Mouse (Mus musculus) kidney, postnatal 0 days (tissue): Measurements from ENCODE around the gene Mybl2. TPM values are rescaled to one million over a fixed set of nuclear protein-coding genes. Genes with fewer than 3 reads are reported as not detected.
"Not testable (repeated sequence)": the region's sequence is repeated elsewhere in the genome, so short reads cannot be mapped to it uniquely, and the experiment has no call there.

Experiments
- ATAC-seq: fragments of 200-750 bp; cut with Nextera tagmentation; replicated peaks from 2 replicates; pipeline ENCODE4 v1.8.0; 2017; ENCODE audit warnings: low read depth, moderate number of reproducible peaks, moderate TSS enrichment, moderate library complexity; ENCODE audit not compliant: low FRiP score
- DNase-seq: peaks from one replicate; pipeline ENCODE4 v3.0.0-alpha.2; 2016; ENCODE audit warnings: low spot score
- H3K27ac ChIP-seq: fragments of 300-500 bp; sonication (generic); 2 replicates; pipeline ENCODE4 v1.5.1; 2014; ENCODE audit warnings: mild to moderate bottlenecking
- H3K27me3 ChIP-seq: fragments of 300-500 bp; sonication (generic); 2 replicates; pipeline ENCODE4 v1.6.1; 2014; ENCODE audit warnings: low read length, mixed read lengths; ENCODE audit not compliant: insufficient read depth
- H3K36me3 ChIP-seq: fragments of 300-500 bp; sonication (generic); 2 replicates; pipeline ENCODE4 v1.6.1; 2014; ENCODE audit warnings: low read length, mixed read lengths; ENCODE audit not compliant: insufficient read depth
- H3K4me1 ChIP-seq: fragments of 300-500 bp; sonication (generic); replicated peaks from 2 replicates; pipeline ENCODE4 v1.6.1; 2014; ENCODE audit warnings: antibody characterized with exemption, low read length, mixed read lengths; ENCODE audit not compliant: insufficient read depth
- H3K4me2 ChIP-seq: fragments of 300-500 bp; sonication (generic); 2 replicates; pipeline ENCODE4 v1.6.1; 2014; ENCODE audit warnings: mild to moderate bottlenecking, low read length, moderate library complexity, mixed read lengths
- H3K4me3 ChIP-seq: fragments of 300-500 bp; sonication (generic); replicated peaks from 2 replicates; pipeline ENCODE4 v1.5.1; 2014; ENCODE audit warnings: low read depth, low read length
- H3K9ac ChIP-seq: fragments of 300-500 bp; sonication (generic); 2 replicates; pipeline ENCODE4 v1.6.1; 2014; ENCODE audit warnings: low read depth, low read length
- H3K9me3 ChIP-seq: fragments of 300-500 bp; sonication (generic); replicated peaks from 2 replicates; pipeline ENCODE4 v1.6.1; 2016; ENCODE audit warnings: low read length, inconsistent platforms, mixed read lengths
- CTCF ChIP-seq: IDR thresholded peaks from 2 replicates; pipeline ENCODE4 v1.5.1; 2016; ENCODE audit warnings: antibody characterized with exemption, low read depth, mild to moderate bottlenecking, moderate library complexity
- WGBS: fragments of 180-500 bp; shearing (Covaris S2); extraction: QIAGEN DNeasy Blood & Tissue Kit; methylation state at CpG from one replicate; pipeline ENCODE4 v1.1.7; 2014; 5-methylcytosine and 5-hydroxymethylcytosine counted together
- polyA plus RNA-seq: library from polyadenylated mRNA; unstranded; fragments of >200 nt; fragmentation: Nextera tagmentation; extraction: Ambion mirVana; gene quantifications from 2 replicates; pipeline ENCODE4 v1.2.1, GENCODE M21; 2015

Mybl2 gene
- polyA plus RNA-seq, 1 experiment from 2014 or later = 8.0 TPM

DNA sequence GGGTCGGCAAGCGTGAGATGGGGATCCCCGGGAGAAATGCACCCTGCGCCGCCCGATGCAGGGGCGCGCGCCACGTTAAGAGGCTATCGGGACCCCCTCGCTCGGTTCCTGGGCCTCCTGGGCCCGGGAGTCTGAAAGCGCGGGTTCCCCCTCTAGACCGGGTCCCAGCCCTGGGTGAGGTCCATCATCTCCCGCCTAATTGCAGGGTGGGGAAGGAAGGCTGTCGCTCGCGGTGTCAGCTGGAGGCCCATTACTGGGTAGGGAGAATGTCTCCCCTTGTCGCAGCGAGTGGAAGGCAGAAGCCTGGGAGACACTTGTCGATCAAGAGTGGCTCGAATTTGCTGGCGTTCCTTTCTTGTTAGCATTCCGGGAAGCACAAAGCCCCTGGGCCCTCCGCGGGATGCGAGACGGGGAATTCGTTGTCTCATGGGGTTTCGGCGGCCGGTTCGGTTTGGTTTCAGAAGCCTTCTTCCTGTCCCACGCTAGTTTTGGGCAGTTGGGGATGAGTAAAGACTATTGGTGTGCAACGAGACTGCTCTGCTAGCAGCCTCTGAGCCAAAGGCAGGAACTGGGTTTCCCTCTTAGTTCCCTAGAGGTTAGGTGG lies 506 bp downstream of the Mybl2 start:
- TF ChIP-seq CTCF = no peak
- ATAC-seq = peak; percentile 31
- H3K27ac ChIP-seq = peak overlapping the region; percentile 31; the same call in 1 of the 2 replicates
- H3K4me1 ChIP-seq = no peaks in the 10 kb centered on the region
- H3K36me3 ChIP-seq = no peaks in the 10 kb centered on the region
- H3K27me3 ChIP-seq = no peaks in the 10 kb centered on the region
- under 1% methylated on average over 38 of the region's 38 CpGs for WGBS
- peak overlapping the region; percentile 100 for H3K4me2 ChIP-seq
- H3K9ac ChIP-seq = peak overlapping the region; percentile 62
- peak overlapping the region; percentile 72 for H3K4me3 ChIP-seq
- no peaks in the 10 kb centered on the region for H3K9me3 ChIP-seq
- peak; percentile 21 for DNase-seq

DNA sequence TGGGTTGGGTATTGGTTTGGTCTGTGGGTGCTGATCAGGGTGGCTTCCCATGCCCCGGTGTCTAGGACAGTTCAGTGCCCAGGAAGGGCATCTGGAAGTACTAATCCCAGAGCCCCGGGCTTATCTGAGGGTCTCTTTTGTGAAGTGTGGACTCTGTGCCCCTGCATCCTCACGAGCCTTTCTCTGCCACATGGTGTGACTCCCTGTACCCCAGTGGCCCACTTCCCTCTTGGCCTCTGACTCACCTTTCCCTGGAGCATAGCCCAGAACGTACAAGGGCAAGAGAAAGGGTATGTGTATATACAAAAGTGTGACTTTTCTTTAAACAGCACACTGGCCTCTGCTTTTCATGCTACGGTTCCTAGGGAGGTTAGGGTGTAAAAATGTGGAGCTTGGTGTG lies 1.2 kb downstream of the Mybl2 start:
- ATAC-seq (no peak), DNase-seq (no peak)
- H3K27ac ChIP-seq = no peak overlapping the region
- no peaks in the 10 kb centered on the region for H3K4me1 ChIP-seq
- no peaks in the 10 kb centered on the region for H3K36me3 ChIP-seq
- no peaks in the 10 kb centered on the region for H3K9me3 ChIP-seq
- peak overlapping the region; percentile 72; the same call in 1 of the 2 replicates for H3K4me3 ChIP-seq
- H3K4me2 ChIP-seq = peak overlapping the region; percentile 100
- TF ChIP-seq CTCF = no peak
- H3K27me3 ChIP-seq = no peaks in the 10 kb centered on the region
- WGBS = 44% methylated on average over 5 of the region's 5 CpGs
- H3K9ac ChIP-seq = peak overlapping the region; percentile 0; the same call in 1 of the 2 replicates

DNA sequence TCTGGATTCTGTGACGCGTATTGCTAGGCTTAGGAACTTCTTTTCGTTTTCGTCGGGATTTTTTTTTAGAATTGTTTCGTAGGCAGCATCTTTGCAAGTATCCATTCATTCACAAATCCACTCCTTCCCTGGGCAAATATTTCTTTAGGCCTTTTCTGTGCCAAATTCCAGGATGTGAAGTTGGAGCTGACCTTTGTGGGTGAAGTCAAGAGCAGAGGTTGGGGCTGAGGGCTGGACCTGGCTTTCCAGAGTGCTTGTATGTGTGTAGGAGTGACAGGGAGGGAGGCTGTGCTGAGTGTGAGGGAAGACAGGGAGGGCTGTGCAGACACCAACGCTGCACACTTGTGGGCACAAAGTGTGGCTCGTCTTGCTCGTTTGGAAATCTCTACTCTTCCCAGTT lies 2.1 kb downstream of the Mybl2 start:
- H3K4me3 ChIP-seq = no peak overlapping the region
- no peak overlapping the region for H3K4me2 ChIP-seq
- DNase-seq = no peak
- no peak overlapping the region for H3K27ac ChIP-seq
- H3K9ac ChIP-seq = no peak overlapping the region
- ATAC-seq = no peak
- no peak for TF ChIP-seq CTCF
- H3K4me1 ChIP-seq = no peaks in the 10 kb centered on the region
- no peaks in the 10 kb centered on the region for H3K36me3 ChIP-seq
- 76% methylated on average over 9 of the region's 9 CpGs for WGBS
- no peaks in the 10 kb centered on the region for H3K27me3 ChIP-seq
- no peaks in the 10 kb centered on the region for H3K9me3 ChIP-seq

DNA sequence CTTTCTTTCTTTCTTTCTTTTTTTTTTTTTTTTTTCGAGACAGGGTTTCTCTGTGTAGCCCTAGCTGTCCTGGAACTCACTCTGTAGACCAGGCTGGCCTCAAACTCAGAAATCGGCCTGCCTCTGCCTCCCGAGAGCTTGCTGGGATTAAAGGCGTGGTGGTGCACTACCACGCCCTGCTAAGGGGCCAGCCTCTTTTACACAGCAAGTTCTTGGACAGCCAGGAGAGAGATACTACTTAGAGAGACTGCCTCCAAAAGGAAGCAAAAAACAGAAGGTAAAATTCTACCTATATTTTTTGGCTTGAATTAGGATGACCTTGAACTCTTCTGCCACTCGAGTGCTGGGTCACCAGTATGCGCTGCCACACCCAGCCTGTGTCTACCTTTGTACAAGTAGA lies 4.5 kb downstream of the Mybl2 start:
- not testable (repeated sequence) for H3K9ac ChIP-seq, H3K27me3 ChIP-seq, H3K9me3 ChIP-seq, H3K4me3 ChIP-seq, H3K4me2 ChIP-seq, H3K4me1 ChIP-seq, ATAC-seq, H3K27ac ChIP-seq, H3K36me3 ChIP-seq, DNase-seq
- WGBS = 93% methylated on average over 6 of the region's 7 CpGs

DNA sequence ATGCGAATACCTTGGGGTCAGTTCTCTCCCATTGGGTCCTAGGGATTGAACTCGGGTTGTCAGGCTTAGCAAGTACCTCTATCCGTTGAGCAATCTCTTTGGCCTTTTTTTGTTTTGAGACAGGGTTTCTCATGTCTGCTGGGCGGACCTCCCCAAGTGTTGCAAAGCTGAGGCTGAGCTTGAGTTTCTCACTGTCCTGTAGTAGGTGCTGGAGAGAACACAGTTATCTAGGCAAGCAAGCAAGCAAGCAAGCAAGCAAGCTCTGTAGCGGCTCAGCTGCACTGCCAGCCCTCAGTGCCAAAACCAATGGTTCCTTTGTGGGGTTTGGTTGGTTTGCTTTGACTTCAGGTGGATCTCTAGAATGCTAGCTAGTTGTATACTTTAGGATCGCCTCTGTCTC lies 6.1 kb downstream of the Mybl2 start:
- H3K27me3 ChIP-seq = no peaks in the 10 kb centered on the region
- 79% methylated on average over 6 of the region's 6 CpGs for WGBS
- ATAC-seq = no peak

DNA sequence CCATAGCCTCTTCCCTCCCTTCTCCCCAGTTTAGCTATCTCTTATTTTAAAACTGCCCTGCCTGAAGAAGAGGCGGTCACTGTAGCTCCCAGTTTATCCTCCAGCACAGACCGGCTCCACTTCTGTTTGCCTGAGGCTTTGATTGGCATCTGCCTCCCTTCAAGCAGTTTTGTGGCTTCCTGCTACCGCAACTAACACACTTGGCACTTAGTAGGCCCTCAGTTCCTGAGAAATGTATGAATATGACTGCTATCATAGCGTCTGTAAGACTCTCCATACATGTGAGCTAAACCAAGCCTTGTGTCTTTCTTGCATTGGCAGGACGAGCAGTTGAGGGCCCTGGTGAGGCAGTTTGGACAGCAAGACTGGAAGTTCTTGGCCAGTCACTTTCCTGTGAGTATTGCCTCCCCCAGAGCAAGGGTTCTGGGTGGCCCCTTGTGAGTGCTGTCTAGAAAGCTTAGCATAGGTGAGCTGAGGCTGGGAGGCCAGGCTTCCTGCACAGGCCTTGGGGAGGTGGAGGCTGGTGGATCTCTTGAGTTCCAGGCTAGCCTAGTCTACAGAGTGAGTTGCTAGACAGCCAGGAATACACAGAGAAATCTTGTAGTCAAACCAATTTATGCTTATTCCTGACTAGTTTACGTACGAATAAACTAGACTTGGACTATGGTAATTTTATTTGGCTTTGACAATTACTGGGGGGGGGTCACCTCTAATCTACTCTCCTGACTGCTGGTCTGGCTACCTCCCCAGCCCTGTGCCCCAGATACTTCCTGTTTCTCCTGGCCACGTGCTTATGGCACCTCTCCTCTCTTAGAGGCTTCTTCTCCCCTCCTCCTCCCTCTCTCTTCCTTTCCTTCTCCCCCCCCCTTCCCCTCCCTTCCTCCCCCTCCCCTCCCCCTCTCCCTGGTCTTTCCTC lies 7.0 kb downstream of the Mybl2 start:
- ATAC-seq = no peak
- H3K27ac ChIP-seq = no peak overlapping the region
- H3K4me3 ChIP-seq = no peak overlapping the region
- H3K27me3 ChIP-seq = no peaks in the 10 kb centered on the region
- no peak for DNase-seq
- 82% methylated on average over 8 of the region's 8 CpGs for WGBS
- no peak for TF ChIP-seq CTCF
- 0 out of 2 replicates have a peak, but pooled peaks cover 6% of the 10 kb centered on the region for H3K36me3 ChIP-seq
- H3K9me3 ChIP-seq = no peaks in the 10 kb centered on the region
- H3K4me1 ChIP-seq = no peaks in the 10 kb centered on the region
- H3K9ac ChIP-seq = no peak overlapping the region
- no peak overlapping the region for H3K4me2 ChIP-seq

More for the DNA sequence above, 6.1 kb downstream of the Mybl2 start:
- H3K4me3 ChIP-seq = no peak overlapping the region
- H3K9ac ChIP-seq = no peak overlapping the region
- H3K36me3 ChIP-seq = 0 out of 2 replicates have a peak, but pooled peaks cover 6% of the 10 kb centered on the region
- no peak for DNase-seq
- no peak for TF ChIP-seq CTCF
- H3K4me2 ChIP-seq = no peak overlapping the region
- H3K27ac ChIP-seq = no peak overlapping the region
- no peaks in the 10 kb centered on the region for H3K4me1 ChIP-seq
- H3K9me3 ChIP-seq = no peaks in the 10 kb centered on the region
